Mouse (Mus musculus) heart, embryonic 11.5 days (tissue): ENCODE data around the gene Dcdc2b. TPM values are rescaled to one million over a fixed set of nuclear protein-coding genes. Genes with fewer than 3 reads are reported as not detected.
A peak's percentile ranks its signal among the peaks of the same experiment; 100 is the strongest.

ENCODE experiments used
- ATAC-seq: fragments of 200-750 bp; cut with Nextera tagmentation; replicated peaks from 2 replicates; pipeline ENCODE4 v1.8.0; 2017; ENCODE audit warnings: moderate library complexity; ENCODE audit not compliant: insufficient number of reproducible peaks, low FRiP score, low TSS enrichment
- H3K27ac ChIP-seq: fragments of 300-500 bp; sonication (generic); 2 replicates; pipeline ENCODE4 v1.5.1; 2014; ENCODE audit warnings: mild to moderate bottlenecking, low read depth, low read length
- H3K27me3 ChIP-seq: fragments of 300-500 bp; sonication (generic); 2 replicates; pipeline ENCODE4 v1.6.1; 2014; ENCODE audit warnings: mild to moderate bottlenecking, low read length, mixed read lengths; ENCODE audit not compliant: control insufficient read depth, insufficient read depth
- H3K36me3 ChIP-seq: fragments of 300-500 bp; sonication (generic); 2 replicates; pipeline ENCODE4 v1.6.1; 2014; ENCODE audit warnings: mild to moderate bottlenecking, low read length, moderate library complexity, mixed read lengths; ENCODE audit not compliant: control insufficient read depth, insufficient read depth
- H3K4me1 ChIP-seq: fragments of 300-500 bp; sonication (generic); 2 replicates; pipeline ENCODE4 v1.6.1; 2014; ENCODE audit warnings: low read length; ENCODE audit not compliant: control insufficient read depth, insufficient read depth
- H3K4me2 ChIP-seq: fragments of 300-500 bp; sonication (generic); 2 replicates; pipeline ENCODE4 v1.6.1; 2014; ENCODE audit warnings: mild to moderate bottlenecking, moderate library complexity
- H3K4me3 ChIP-seq: fragments of 300-500 bp; sonication (generic); 2 replicates; pipeline ENCODE4 v1.5.1; 2014; ENCODE audit warnings: low read depth, low read length
- H3K9ac ChIP-seq: fragments of 300-500 bp; sonication (generic); 2 replicates; pipeline ENCODE4 v1.6.1; 2014; ENCODE audit warnings: mild to moderate bottlenecking, low read depth, low read length, moderate library complexity
- H3K9me3 ChIP-seq: fragments of 300-500 bp; sonication (generic); replicated peaks from 2 replicates; pipeline ENCODE4 v1.6.1; 2016; ENCODE audit warnings: low read length; ENCODE audit not compliant: control insufficient read depth
- WGBS: fragments of 180-500 bp; shearing (Covaris S2); extraction: QIAGEN DNeasy Blood & Tissue Kit; methylation state at CpG from one replicate; pipeline ENCODE4 v1.1.7; 2014; ENCODE audit not compliant: insufficient replicate concordance; 5-methylcytosine and 5-hydroxymethylcytosine counted together
- polyA plus RNA-seq: library from polyadenylated mRNA; unstranded; fragments of >200 nt; fragmentation: Nextera tagmentation; extraction: Ambion mirVana; gene quantifications from 2 replicates; pipeline ENCODE4 v1.2.1, GENCODE M21; 2014

Gene Dcdc2b
- polyA plus RNA-seq, 1 experiment from 2014 or later: 2.7 TPM

DNA sequence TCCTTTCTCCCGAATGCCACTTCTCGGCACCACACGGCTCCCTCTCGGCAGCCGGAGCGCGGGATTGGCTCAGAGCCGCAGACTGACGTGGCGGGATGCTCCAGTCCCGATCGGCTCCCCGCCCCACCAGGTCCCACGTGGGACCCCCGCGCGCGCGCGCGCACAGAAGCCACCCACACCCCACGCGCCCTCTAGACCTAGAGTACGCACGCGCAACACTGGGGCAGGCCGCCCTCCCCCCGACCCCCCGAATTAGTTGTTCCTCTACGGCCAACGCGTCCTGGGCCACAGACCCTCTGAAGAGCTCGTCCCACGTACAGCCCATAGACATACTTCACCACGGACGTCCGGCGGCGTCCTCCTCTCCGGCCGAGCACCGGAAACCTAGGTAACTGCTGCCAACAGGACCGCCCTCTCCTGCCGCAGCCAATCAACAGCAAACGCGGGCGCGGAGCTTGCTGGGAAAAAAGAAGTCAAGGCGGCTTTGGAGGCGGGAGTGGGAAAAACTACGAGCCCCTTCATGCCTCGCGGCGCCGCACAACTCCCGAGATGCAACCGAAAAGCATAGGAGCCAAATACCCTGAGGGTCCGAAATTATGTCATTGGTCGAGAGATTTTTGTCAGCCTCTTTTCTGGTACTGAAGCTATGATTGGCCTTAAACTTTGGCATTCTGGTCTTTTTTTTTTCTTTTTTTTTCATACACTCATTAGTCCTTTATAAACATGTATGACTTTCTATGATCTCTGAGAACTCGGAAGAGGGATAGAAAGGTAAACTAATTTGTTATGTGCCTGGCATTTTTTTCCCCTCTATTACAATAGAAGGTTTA lies 26.8 kb upstream of the Dcdc2b start, which contains the start of gene Txlna:
TSS of gene Txlna (minus strand) at position 428 of the 830 bp plus-strand sequence.
- WGBS: under 1% methylated on average over 60 of the region's 60 CpGs
- peaks cover 27% of the 10 kb centered on the region for H3K36me3 ChIP-seq
- ATAC-seq: peak; percentile 96

GRCm38 (mm10) chr4:129640101-129640637 lies 26.1 kb upstream of the Dcdc2b start:
- Histone ChIP-seq H3K27me3 (no peaks in the 10 kb centered on the region), H3K9ac (peak overlapping the region; percentile 83), H3K4me1 (peaks cover 13% of the 10 kb centered on the region; the same call in 1 of the 2 replicates), H3K4me2 (peak overlapping the region; percentile 96), H3K27ac (peak overlapping the region; percentile 94), H3K36me3 (peaks cover 31% of the 10 kb centered on the region), H3K4me3 (peak overlapping the region; percentile 69), H3K9me3 (no peaks in the 10 kb centered on the region)
- 7% methylated on average over 17 of the region's 17 CpGs for WGBS
- no peak for ATAC-seq

More for the DNA sequence above, 26.8 kb upstream of the Dcdc2b start, which contains the start of gene Txlna:
- Histone ChIP-seq H3K27ac (peak within 1 kb of the TSS; percentile 94), H3K4me2 (peak within 1 kb of the TSS; percentile 96), H3K4me3 (peak within 1 kb of the TSS; percentile 69), H3K27me3 (no peaks in the 10 kb centered on the region), H3K4me1 (peaks cover 13% of the 10 kb centered on the region; the same call in 1 of the 2 replicates), H3K9ac (peak within 1 kb of the TSS; percentile 83), H3K9me3 (no peaks in the 10 kb centered on the region)

- Histone ChIP-seq H3K36me3 (peaks cover 38% of the 10 kb centered on the region), H3K4me2 (peak overlapping the region; percentile 96), H3K4me1 (peaks cover 13% of the 10 kb centered on the region; the same call in 1 of the 2 replicates), H3K4me3 (peak overlapping the region; percentile 69; the same call in 1 of the 2 replicates), H3K27me3 (no peaks in the 10 kb centered on the region), H3K9ac (no peak overlapping the region), H3K27ac (no peak overlapping the region), H3K9me3 (no peaks in the 10 kb centered on the region)
- 84% methylated on average over 15 of the region's 15 CpGs for WGBS
- ATAC-seq: no peak
Observed at GRCm38 (mm10) chr4:129639221-129639620, 25.2 kb upstream of the Dcdc2b start.

- Histone ChIP-seq H3K27ac (no peak overlapping the region), H3K4me2 (no peak overlapping the region)
- ATAC-seq: no peak
Observed at GRCm38 (mm10) chr4:129633852-129634251, 19.8 kb upstream of the Dcdc2b start.

DNA sequence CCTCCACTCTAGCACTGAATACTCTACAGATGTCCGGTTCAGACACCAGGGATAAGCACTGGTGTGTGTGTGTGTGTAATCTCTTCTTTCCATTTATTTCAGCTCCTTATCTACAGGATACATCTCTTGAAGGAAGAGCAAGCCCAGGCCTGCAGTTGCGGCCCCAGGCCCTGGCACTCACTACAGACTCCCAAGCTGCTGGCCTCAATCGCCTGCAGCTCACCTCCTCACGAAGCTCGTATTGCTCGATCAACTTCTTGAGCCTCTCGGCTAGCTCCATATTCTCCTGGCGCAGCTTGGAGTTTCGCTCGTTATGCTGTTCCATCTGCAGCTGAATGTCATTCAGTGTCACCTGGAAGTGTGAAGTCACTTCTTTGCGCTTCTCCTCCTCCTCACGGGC lies 17.8 kb upstream of the Dcdc2b start:
- Histone ChIP-seq H3K9me3 (no peaks in the 10 kb centered on the region), H3K4me1 (no peaks in the 10 kb centered on the region), H3K4me3 (no peak overlapping the region), H3K4me2 (no peak overlapping the region), H3K9ac (no peak overlapping the region), H3K27ac (no peak overlapping the region), H3K36me3 (peaks cover 80% of the 10 kb centered on the region), H3K27me3 (no peaks in the 10 kb centered on the region)
- ATAC-seq: no peak
- 91% methylated on average over 12 of the region's 12 CpGs for WGBS

More at GRCm38 (mm10) chr4:129633852-129634251, 19.8 kb upstream of the Dcdc2b start:
- no peaks in the 10 kb centered on the region for H3K9me3 ChIP-seq
- H3K9ac ChIP-seq: no peak overlapping the region
- H3K36me3 ChIP-seq: peaks cover 81% of the 10 kb centered on the region
- no peaks in the 10 kb centered on the region for H3K27me3 ChIP-seq
- H3K4me1 ChIP-seq: no peaks in the 10 kb centered on the region
- WGBS: 83% methylated on average over 6 of the region's 6 CpGs
- H3K4me3 ChIP-seq: no peak overlapping the region

DNA sequence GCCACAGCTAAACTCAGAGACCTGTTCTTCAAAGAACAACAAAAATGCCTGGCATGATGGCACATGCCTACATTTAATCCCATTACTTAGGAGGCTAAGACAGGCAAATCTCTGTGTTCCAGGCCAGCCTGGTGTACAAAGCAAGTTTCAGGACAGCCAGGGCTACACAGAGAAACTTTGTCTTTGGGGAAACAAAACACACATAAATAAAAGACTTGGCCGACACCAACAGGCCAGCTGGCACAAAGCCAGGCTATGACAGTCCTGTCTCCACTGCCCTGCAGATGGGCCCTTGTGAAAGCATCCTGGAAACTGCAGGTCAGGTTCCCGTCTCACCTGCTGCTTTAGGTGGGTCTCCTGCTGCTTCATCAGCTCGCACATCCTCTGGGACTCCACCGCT lies 16.9 kb upstream of the Dcdc2b start:
- Histone ChIP-seq H3K36me3 (peaks cover 71% of the 10 kb centered on the region), H3K27ac (no peak overlapping the region), H3K4me2 (no peak overlapping the region), H3K9me3 (no peaks in the 10 kb centered on the region), H3K9ac (no peak overlapping the region), H3K4me3 (no peak overlapping the region), H3K4me1 (no peaks in the 10 kb centered on the region), H3K27me3 (no peaks in the 10 kb centered on the region)
- WGBS: 88% methylated on average over 4 of the region's 4 CpGs
- ATAC-seq: no peak

GRCm38 (mm10) chr4:129626035-129626434 lies 12.0 kb upstream of the Dcdc2b start:
- 72% methylated on average over 6 of the region's 6 CpGs for WGBS
- H3K9ac ChIP-seq: no peak overlapping the region
- H3K4me1 ChIP-seq: peaks cover 22% of the 10 kb centered on the region
- no peak overlapping the region for H3K27ac ChIP-seq
- no peak overlapping the region for H3K4me3 ChIP-seq
- H3K9me3 ChIP-seq: no peaks in the 10 kb centered on the region
- no peak for ATAC-seq
- H3K4me2 ChIP-seq: no peak overlapping the region
- peaks cover 34% of the 10 kb centered on the region for H3K36me3 ChIP-seq
- no peaks in the 10 kb centered on the region for H3K27me3 ChIP-seq

DNA sequence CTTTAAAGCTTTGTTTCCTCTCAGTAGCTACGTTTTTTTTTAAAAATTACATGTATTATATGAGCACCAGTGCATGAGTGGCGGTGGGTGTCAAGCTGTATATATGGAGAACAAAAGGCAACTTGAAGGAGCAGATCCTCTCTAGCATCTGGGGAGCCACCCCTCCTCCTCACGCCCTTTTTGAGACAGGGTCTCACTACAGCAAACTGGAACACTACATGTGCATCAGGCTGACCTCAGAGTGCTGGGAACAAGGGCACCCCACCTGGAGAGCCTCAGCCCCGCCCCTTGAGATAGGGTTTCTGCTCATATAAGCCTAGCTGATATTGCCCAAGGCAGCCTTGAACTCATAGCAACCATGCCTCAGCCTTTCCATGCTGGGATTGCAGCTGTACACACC lies 11.4 kb upstream of the Dcdc2b start:
- H3K9ac ChIP-seq: no peak overlapping the region; the same call in 1 of the 2 replicates
- H3K36me3 ChIP-seq: peaks cover 29% of the 10 kb centered on the region

More for the DNA sequence above, 11.4 kb upstream of the Dcdc2b start:
- no peak overlapping the region for H3K27ac ChIP-seq
- H3K27me3 ChIP-seq: no peaks in the 10 kb centered on the region
- no peaks in the 10 kb centered on the region for H3K9me3 ChIP-seq
- H3K4me3 ChIP-seq: no peak overlapping the region
- peak overlapping the region; percentile 84 for H3K4me2 ChIP-seq
- H3K4me1 ChIP-seq: peaks cover 22% of the 10 kb centered on the region
- WGBS: 43% methylated on average over 4 of the region's 4 CpGs
- no peak for ATAC-seq
